Mouse (Mus musculus): ENCODE results near the gene Dpy19l3. TPM values are rescaled to one million over a fixed set of nuclear protein-coding genes. Genes with fewer than 3 reads are reported as not detected.

Gene Dpy19l3
- polyA plus RNA-seq, 1 experiment from 2014 or later = 39.5 TPM

DNA sequence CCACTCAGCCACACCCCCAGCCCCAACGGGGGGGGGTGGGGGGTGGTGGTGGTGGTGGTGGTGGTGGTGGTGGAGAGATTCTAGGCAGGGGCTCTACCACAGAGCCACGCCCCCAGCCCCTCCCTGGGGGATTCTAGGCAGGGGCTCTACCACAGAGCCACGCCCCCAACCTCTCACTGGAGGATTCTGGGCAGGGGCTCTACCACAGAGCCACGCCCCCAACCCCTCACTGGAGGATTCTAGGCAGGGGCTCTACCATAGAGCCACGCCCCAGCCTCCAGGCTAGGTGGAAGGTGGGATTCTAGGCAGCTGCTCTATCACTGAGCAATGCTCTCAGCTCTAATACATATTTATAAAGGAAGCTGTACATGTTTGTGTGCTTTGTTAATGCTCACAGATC is 7.5 kb upstream of the Dpy19l3 start:
- Histone ChIP-seq H3K4me2 (ENCODE audit: low read depth, low read length) (no peak overlapping the region), H3K36me3 (replicated peaks; ENCODE audit: control insufficient read depth, insufficient read depth, low read depth, low read length) (no peaks in the 10 kb centered on the region), H3K4me1 (ENCODE audit: control insufficient read depth, insufficient read depth, low read length) (no peaks in the 10 kb centered on the region), H3K4me3 (ENCODE audit: low read depth, low read length) (no peak overlapping the region), H3K27ac (replicated peaks; ENCODE audit: low read depth, low read length) (no peak overlapping the region), H3K9ac (replicated peaks; ENCODE audit: low read length) (no peak overlapping the region), H3K9me3 (replicated peaks; ENCODE audit: control insufficient read depth, low read length) (no peaks in the 10 kb centered on the region), H3K27me3 (ENCODE audit: control insufficient read depth, insufficient read depth, low read length) (no peaks in the 10 kb centered on the region)
- DNase-seq (ENCODE audit: low spot score) = no peak
- 62% methylated on average over 5 of the region's 5 CpGs for WGBS
- no peak for ATAC-seq (replicated peaks; ENCODE audit: insufficient number of reproducible peaks, low FRiP score, low TSS enrichment, low read depth)

DNA sequence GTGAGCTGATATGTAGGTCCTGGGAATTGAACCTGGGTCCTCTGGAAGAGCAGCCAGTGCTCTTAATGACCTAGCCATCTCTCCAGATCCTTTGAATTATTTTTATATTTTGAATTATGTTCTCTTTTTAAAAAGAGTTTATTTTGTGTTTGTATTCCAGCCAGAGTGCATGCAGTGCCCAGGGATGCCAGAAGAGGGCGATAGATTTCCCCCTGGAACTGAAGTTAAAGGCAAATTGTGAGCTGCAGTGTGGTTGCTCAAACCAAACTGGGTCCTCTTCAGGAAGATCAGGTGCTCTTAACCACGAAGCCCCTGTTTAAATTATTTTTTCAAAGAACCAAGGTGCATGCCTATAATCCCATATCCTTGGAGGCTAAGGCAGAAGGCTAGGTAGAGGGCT is 5.3 kb upstream of the Dpy19l3 start:
- no peak overlapping the region for H3K4me2 ChIP-seq (ENCODE audit: low read depth, low read length)
- no peaks in the 10 kb centered on the region for H3K27me3 ChIP-seq (ENCODE audit: control insufficient read depth, insufficient read depth, low read length)
- H3K9ac ChIP-seq (replicated peaks; ENCODE audit: low read length) = no peak overlapping the region
- H3K36me3 ChIP-seq (replicated peaks; ENCODE audit: control insufficient read depth, insufficient read depth, low read depth, low read length) = no peaks in the 10 kb centered on the region
- no peaks in the 10 kb centered on the region for H3K9me3 ChIP-seq (replicated peaks; ENCODE audit: control insufficient read depth, low read length)
- H3K4me3 ChIP-seq (ENCODE audit: low read depth, low read length) = no peak overlapping the region
- ATAC-seq (replicated peaks; ENCODE audit: insufficient number of reproducible peaks, low FRiP score, low TSS enrichment, low read depth) (no peak), DNase-seq (ENCODE audit: low spot score) (peak; percentile 35)
- no peak overlapping the region for H3K27ac ChIP-seq (replicated peaks; ENCODE audit: low read depth, low read length)
- WGBS = 17% methylated on average over 2 of the region's 2 CpGs
- no peaks in the 10 kb centered on the region for H3K4me1 ChIP-seq (ENCODE audit: control insufficient read depth, insufficient read depth, low read length)

GRCm38 (mm10) chr7:35756510-35757440 is 2.5 kb upstream of the Dpy19l3 start:
- Histone ChIP-seq H3K27ac (replicated peaks; ENCODE audit: low read depth, low read length) (no peak overlapping the region), H3K4me3 (ENCODE audit: low read depth, low read length) (no peak overlapping the region), H3K4me2 (ENCODE audit: low read depth, low read length) (no peak overlapping the region), H3K4me1 (ENCODE audit: control insufficient read depth, insufficient read depth, low read length) (no peaks in the 10 kb centered on the region), H3K27me3 (ENCODE audit: control insufficient read depth, insufficient read depth, low read length) (no peaks in the 10 kb centered on the region), H3K36me3 (replicated peaks; ENCODE audit: control insufficient read depth, insufficient read depth, low read depth, low read length) (no peaks in the 10 kb centered on the region), H3K9me3 (replicated peaks; ENCODE audit: control insufficient read depth, low read length) (no peaks in the 10 kb centered on the region), H3K9ac (replicated peaks; ENCODE audit: low read length) (no peak overlapping the region)
- DNase-seq (ENCODE audit: low spot score) (peak; percentile 27), ATAC-seq (replicated peaks; ENCODE audit: insufficient number of reproducible peaks, low FRiP score, low TSS enrichment, low read depth) (no peak)
- 40% methylated on average over 14 of the region's 14 CpGs for WGBS

- 72% methylated on average over 4 of the region's 4 CpGs for WGBS
- peak overlapping the region; percentile 89 for H3K4me3 ChIP-seq (ENCODE audit: low read depth, low read length)
- peak overlapping the region; percentile 65 for H3K9ac ChIP-seq (replicated peaks; ENCODE audit: low read length)
- no peaks in the 10 kb centered on the region for H3K4me1 ChIP-seq (ENCODE audit: control insufficient read depth, insufficient read depth, low read length)
- DNase-seq (ENCODE audit: low spot score) (no peak), ATAC-seq (replicated peaks; ENCODE audit: insufficient number of reproducible peaks, low FRiP score, low TSS enrichment, low read depth) (no peak)
- H3K4me2 ChIP-seq (ENCODE audit: low read depth, low read length) = peak overlapping the region; percentile 89
- no peaks in the 10 kb centered on the region for H3K9me3 ChIP-seq (replicated peaks; ENCODE audit: control insufficient read depth, low read length)
- H3K27ac ChIP-seq (replicated peaks; ENCODE audit: low read depth, low read length) = peak overlapping the region; percentile 41; the same call in 1 of the 2 replicates
- H3K36me3 ChIP-seq (replicated peaks; ENCODE audit: control insufficient read depth, insufficient read depth, low read depth, low read length) = no peaks in the 10 kb centered on the region
- no peaks in the 10 kb centered on the region for H3K27me3 ChIP-seq (ENCODE audit: control insufficient read depth, insufficient read depth, low read length)
Observed at GRCm38 (mm10) chr7:35754886-35755168, 573 bp upstream of the Dpy19l3 start.

DNA sequence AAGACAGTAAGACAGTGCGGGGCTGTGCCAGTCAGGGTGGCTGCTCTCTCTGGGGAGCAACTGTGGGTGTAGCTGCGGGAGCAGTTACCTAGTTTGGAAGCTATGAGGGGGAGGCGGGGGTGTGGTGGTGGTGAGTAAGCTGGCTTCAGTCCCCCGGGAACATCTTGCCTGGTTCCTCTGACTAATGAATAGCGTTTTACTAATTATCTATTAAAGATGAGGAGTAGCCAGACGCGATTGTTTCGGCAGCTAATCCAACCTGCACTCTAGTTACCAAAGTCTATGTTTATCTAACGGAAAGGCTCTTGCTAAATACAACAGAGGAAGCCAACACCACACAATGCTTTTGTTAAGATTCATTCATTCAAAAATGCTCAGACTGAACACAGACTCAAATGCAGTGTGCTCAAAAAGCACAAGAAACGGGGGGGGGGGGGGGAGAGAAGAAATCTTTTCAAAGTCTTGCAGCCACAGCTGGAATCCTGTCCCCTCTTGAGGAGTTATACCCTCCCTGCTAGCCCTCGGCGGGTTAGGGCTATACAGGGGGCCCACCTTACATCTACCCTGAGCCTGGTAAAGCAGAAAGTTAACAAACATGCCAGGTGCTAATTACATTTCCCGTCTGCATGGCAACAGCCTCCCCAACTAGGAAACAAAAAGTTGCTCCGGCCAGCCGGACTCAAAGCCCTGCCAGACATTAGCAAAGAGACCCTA is 778 bp downstream of the Dpy19l3 start:
- Histone ChIP-seq H3K27me3 (ENCODE audit: control insufficient read depth, insufficient read depth, low read length) (no peaks in the 10 kb centered on the region), H3K9ac (replicated peaks; ENCODE audit: low read length) (peak overlapping the region; percentile 68), H3K36me3 (replicated peaks; ENCODE audit: control insufficient read depth, insufficient read depth, low read depth, low read length) (no peaks in the 10 kb centered on the region; the same call in none of the 2 replicates), H3K27ac (replicated peaks; ENCODE audit: low read depth, low read length) (no peak overlapping the region), H3K4me3 (ENCODE audit: low read depth, low read length) (peak overlapping the region; percentile 89), H3K4me1 (ENCODE audit: control insufficient read depth, insufficient read depth, low read length) (no peaks in the 10 kb centered on the region), H3K4me2 (ENCODE audit: low read depth, low read length) (peak overlapping the region; percentile 89), H3K9me3 (replicated peaks; ENCODE audit: control insufficient read depth, low read length) (no peaks in the 10 kb centered on the region)
- ATAC-seq (replicated peaks; ENCODE audit: insufficient number of reproducible peaks, low FRiP score, low TSS enrichment, low read depth) (peak; percentile 45; the same call in 1 of the 2 replicates), DNase-seq (ENCODE audit: low spot score) (peak; percentile 7)
- WGBS = 6% methylated on average over 15 of the region's 15 CpGs

DNA sequence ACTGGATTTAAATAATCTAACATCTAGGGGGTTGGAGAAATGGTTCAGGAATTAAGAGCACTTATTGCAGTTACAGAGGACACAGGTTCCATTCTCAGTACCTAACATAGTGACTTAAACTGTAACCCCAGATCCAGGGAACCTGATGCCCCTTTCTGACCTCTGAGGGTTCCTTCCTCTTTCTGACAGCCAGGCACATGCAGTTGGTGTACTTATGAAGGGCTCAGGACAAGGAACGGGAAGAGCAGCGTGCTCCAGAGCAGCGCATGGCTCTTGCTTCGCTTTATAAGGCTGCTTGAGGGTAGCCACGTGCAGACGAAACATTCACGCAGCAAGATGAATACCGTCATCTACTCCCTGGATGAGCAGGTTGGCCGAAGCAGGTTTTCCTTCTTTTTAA is 3.4 kb downstream of the Dpy19l3 start:
- Histone ChIP-seq H3K27ac (replicated peaks; ENCODE audit: low read depth, low read length) (no peak overlapping the region), H3K9me3 (replicated peaks; ENCODE audit: control insufficient read depth, low read length) (no peaks in the 10 kb centered on the region), H3K4me1 (ENCODE audit: control insufficient read depth, insufficient read depth, low read length) (no peaks in the 10 kb centered on the region), H3K4me2 (ENCODE audit: low read depth, low read length) (no peak overlapping the region), H3K9ac (replicated peaks; ENCODE audit: low read length) (no peak overlapping the region), H3K4me3 (ENCODE audit: low read depth, low read length) (no peak overlapping the region), H3K27me3 (ENCODE audit: control insufficient read depth, insufficient read depth, low read length) (no peaks in the 10 kb centered on the region), H3K36me3 (replicated peaks; ENCODE audit: control insufficient read depth, insufficient read depth, low read depth, low read length) (peaks cover 2% of the 10 kb centered on the region)
- DNase-seq (ENCODE audit: low spot score) (no peak), ATAC-seq (replicated peaks; ENCODE audit: insufficient number of reproducible peaks, low FRiP score, low TSS enrichment, low read depth) (no peak)
- WGBS = 95% methylated on average over 9 of the region's 9 CpGs

DNA sequence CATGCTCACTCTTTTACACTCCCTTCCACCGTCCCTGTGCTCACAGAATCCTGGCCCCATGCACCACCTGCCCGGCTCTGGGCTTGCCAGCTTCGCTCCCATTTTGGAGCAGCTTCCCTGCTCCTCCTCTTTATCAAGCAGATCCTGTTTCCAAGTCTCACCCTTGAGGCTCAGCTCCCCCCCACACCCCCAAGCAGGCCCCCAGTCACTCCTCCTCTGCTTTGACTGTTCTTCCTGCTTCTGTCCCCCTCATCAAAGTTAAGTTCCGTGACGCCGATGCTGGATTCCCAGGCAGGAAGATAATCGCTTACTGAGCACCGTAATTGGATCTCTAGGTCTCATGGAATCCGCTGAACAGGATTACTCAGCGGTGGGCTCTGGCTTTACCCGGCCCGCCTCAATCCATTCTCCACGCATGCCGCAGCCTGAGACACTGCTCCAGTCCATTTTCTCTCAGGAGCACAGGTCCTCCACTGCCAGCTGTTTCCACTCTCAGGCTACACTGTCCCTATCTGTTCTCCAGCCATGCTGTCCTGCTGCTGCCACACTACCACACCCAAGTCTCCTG is 6.8 kb downstream of the Dpy19l3 start:
- Histone ChIP-seq H3K9me3 (replicated peaks; ENCODE audit: control insufficient read depth, low read length) (no peaks in the 10 kb centered on the region), H3K4me2 (ENCODE audit: low read depth, low read length) (no peak overlapping the region), H3K27me3 (ENCODE audit: control insufficient read depth, insufficient read depth, low read length) (no peaks in the 10 kb centered on the region), H3K9ac (replicated peaks; ENCODE audit: low read length) (no peak overlapping the region), H3K4me3 (ENCODE audit: low read depth, low read length) (no peak overlapping the region), H3K4me1 (ENCODE audit: control insufficient read depth, insufficient read depth, low read length) (no peaks in the 10 kb centered on the region), H3K36me3 (replicated peaks; ENCODE audit: control insufficient read depth, insufficient read depth, low read depth, low read length) (peaks cover 2% of the 10 kb centered on the region), H3K27ac (replicated peaks; ENCODE audit: low read depth, low read length) (no peak overlapping the region)
- peak; percentile 72; the same call in 1 of the 2 replicates for ATAC-seq (replicated peaks; ENCODE audit: insufficient number of reproducible peaks, low FRiP score, low TSS enrichment, low read depth)
- DNase-seq (ENCODE audit: low spot score) = peak; percentile 55
- WGBS = 53% methylated on average over 14 of the region's 14 CpGs
